Mouse (Mus musculus) gastrocnemius, postnatal 4 days (tissue): ENCODE data around the gene Cphx3. TPM values are rescaled to one million over a fixed set of nuclear protein-coding genes. Genes with fewer than 3 reads are reported as not detected.
"Not testable (repeated sequence)": the region's sequence is repeated elsewhere in the genome, so short reads cannot be mapped to it uniquely, and the experiment has no call there.

Source experiments
- DNase-seq, 2 experiments: peaks; one replicate each; pipeline ENCODE4 v3.0.0; 2021 to 2022; ENCODE audit warnings: low spot score in 2 of 2, mixed read lengths in 2 of 2
- long read RNA-seq, 2 experiments: library from polyadenylated mRNA; stranded (forward); transcript quantifications; one replicate each; pipeline ENCODE4 v2.0.0; 2021
- total RNA-seq, 2 experiments: library from RNA; stranded (reverse); gene quantifications; 2 replicates each; pipeline ENCODE4 v1.2.3; 2021

Gene Cphx3
- not detected for total RNA-seq
- long read RNA-seq, experiment 1, partial matches to known transcripts, result 0 of 2 reads
- long read RNA-seq, experiment 1, other reads (novel, unspliced or antisense), result 2 of 2 reads
- long read RNA-seq, experiment 2, result 0 reads

GRCm38 (mm10) chr14:26081997-26082396 is at the start of gene Cphx3:
TSS of gene Cphx3 (plus strand) at chr14:26082297.
- DNase-seq, result not testable (repeated sequence)

GRCm38 (mm10) chr14:26034364-26034763 is 47.7 kb upstream of the Cphx3 start:
- not testable (repeated sequence) for DNase-seq

GRCm38 (mm10) chr14:26035439-26035838 is 46.7 kb upstream of the Cphx3 start:
- DNase-seq, result not testable (repeated sequence)

GRCm38 (mm10) chr14:26042611-26043010 is 39.5 kb upstream of the Cphx3 start, which contains the start of gene Gm9780:
TSS of gene Gm9780 (minus strand) at chr14:26042711.
- DNase-seq, result not testable (repeated sequence)

- not testable (repeated sequence) for DNase-seq
Measured at GRCm38 (mm10) chr14:26045007-26045406, 37.1 kb upstream of the Cphx3 start.

- DNase-seq, result not testable (repeated sequence)
Measured at GRCm38 (mm10) chr14:26047026-26047425, 35.1 kb upstream of the Cphx3 start.

- DNase-seq, result not testable (repeated sequence)
Measured at GRCm38 (mm10) chr14:26048767-26049166, 33.3 kb upstream of the Cphx3 start.

- DNase-seq, result not testable (repeated sequence)
Measured at GRCm38 (mm10) chr14:26058184-26058583, 23.9 kb upstream of the Cphx3 start.

- not testable (repeated sequence) for DNase-seq
Measured at GRCm38 (mm10) chr14:26059362-26059761, 22.7 kb upstream of the Cphx3 start.

GRCm38 (mm10) chr14:26066574-26067324 is 15.3 kb upstream of the Cphx3 start:
- DNase-seq, result not testable (repeated sequence)

GRCm38 (mm10) chr14:26067325-26067633 is 14.8 kb upstream of the Cphx3 start, which contains the start of gene Tmem254c:
TSS of gene Tmem254c (minus strand) at chr14:26067355.
- not testable (repeated sequence) for DNase-seq

- DNase-seq, result not testable (repeated sequence)
Measured at GRCm38 (mm10) chr14:26076620-26077390, 5.3 kb upstream of the Cphx3 start.

GRCm38 (mm10) chr14:26081216-26081615 is 881 bp upstream of the Cphx3 start, which contains the start of gene Cphx2:
TSS of gene Cphx2 (plus strand) at chr14:26081516.
- not testable (repeated sequence) for DNase-seq

GRCm38 (mm10) chr14:26097622-26098021 is 15.5 kb downstream of the Cphx3 start:
- DNase-seq, result not testable (repeated sequence)

- not testable (repeated sequence) for DNase-seq
Measured at GRCm38 (mm10) chr14:26118150-26118549, 36.1 kb downstream of the Cphx3 start, which contains the start of gene Duxbl2. TSS of gene Duxbl2 (plus strand) at chr14:26118349.

GRCm38 (mm10) chr14:26118550-26119000 is 36.5 kb downstream of the Cphx3 start:
- not testable (repeated sequence) for DNase-seq

GRCm38 (mm10) chr14:26119095-26119494 is 37.0 kb downstream of the Cphx3 start:
- DNase-seq, result not testable (repeated sequence)

- DNase-seq, result not testable (repeated sequence)
Measured at GRCm38 (mm10) chr14:26147095-26147494, 65.0 kb downstream of the Cphx3 start.

GRCm38 (mm10) chr14:26156032-26156431 is 73.9 kb downstream of the Cphx3 start:
- DNase-seq, result not testable (repeated sequence)

GRCm38 (mm10) chr14:26161156-26161555 is 79.1 kb downstream of the Cphx3 start:
- not testable (repeated sequence) for DNase-seq

GRCm38 (mm10) chr14:26162423-26162822 is 80.3 kb downstream of the Cphx3 start:
- DNase-seq, result not testable (repeated sequence)
